Mouse (Mus musculus): Measurements from ENCODE around the gene Pgghg. TPM values are rescaled to one million over a fixed set of nuclear protein-coding genes. Genes with fewer than 3 reads are reported as not detected.

Pgghg gene
- total RNA-seq, 2 experiments from 2014 or later = 4.4 to 6.7 TPM

DNA sequence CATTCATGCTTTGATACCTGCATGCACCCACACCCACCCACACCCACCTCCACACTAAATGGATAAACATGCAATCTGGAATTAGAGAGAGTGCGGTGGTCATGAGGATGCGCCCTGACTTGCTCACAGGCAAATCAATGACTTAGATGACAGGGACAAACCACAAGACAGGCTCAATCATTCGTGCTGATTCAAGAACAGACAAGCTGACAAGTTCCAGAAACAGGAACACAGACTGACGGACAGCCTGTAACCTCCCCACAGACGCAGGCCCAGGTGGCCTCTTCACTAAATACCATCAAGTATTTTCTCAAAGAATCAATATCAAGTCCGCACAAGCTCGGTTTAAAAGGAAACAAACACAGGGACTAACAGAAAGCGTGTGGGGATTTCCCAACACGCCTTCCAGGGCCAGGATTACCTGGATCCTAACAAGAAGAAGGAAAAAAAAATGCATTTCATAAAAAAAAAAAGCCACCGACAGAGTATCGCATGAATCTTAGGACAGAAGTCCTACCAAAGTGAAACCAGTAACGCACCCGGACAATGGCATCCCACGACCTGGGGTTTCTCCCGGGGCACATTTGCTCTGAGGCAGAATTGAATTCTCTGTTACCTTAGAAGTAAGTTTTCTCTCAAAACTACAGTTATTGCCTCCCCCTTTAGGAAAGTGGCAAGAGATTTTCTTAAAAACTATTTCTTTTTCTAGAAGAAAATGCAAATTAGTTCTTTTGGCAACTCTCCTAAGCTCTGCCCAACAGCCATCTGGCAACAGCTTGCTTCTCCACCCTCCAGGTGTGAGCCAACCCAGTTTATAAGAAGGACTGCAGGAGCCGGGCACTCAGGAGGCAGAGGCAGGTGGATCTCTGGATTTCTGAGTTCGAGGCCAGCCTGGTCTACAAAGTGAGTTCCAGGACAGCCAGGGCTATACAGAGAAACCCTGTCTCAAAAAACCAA lies 46.3 kb downstream of the Pgghg start:
- peak; percentile 28 to 47 for DNase-seq (ENCODE audit: low spot score in 2 of 2)

GRCm38 (mm10) chr7:140989022-140989421 lies 47.8 kb downstream of the Pgghg start:
- DNase-seq (ENCODE audit: low spot score in 2 of 2) = peak in 1 of 2 experiments; percentile 9

GRCm38 (mm10) chr7:140990185-140990584 lies 49.0 kb downstream of the Pgghg start:
- DNase-seq (ENCODE audit: low spot score in 2 of 2) = no peak

GRCm38 (mm10) chr7:140990622-140991021 lies 49.4 kb downstream of the Pgghg start:
- no peak for DNase-seq (ENCODE audit: low spot score in 2 of 2)

DNA sequence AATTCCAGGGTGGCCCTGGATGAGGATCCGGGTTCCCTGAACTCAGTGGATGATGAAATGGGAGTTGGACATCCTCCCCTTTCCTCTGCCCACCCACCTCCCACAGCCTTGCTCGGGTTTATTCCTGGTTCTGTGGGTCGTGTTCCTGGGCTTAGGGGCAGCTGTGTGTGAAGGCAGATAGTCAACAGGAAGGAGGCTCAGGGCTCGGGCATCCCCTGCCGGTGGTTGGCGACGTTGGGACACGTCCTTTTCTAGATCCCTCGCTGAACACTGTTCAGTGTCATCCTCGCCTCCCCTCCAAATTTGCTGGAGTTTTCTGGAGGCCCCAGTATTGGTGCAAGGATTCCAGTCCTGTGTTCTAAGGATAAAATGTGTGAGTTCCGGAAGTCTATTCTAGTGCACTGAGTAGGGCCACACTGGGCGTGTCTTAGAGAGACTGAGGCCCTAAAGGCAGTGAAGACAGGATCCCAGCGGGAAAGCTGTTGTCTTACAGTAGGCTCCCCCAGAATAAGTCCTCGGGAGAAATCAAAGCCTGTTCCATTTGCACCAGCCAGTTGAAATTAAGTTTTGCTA lies 50.0 kb downstream of the Pgghg start:
- DNase-seq (ENCODE audit: low spot score in 2 of 2) = no peak

Other genes starting within 250 kb of the Pgghg start
- gene Olfr541, start 244.1 kb upstream of the Pgghg start, total RNA-seq (2021) = not detected
- gene Cyp2e1, start 177.7 kb upstream of the Pgghg start, total RNA-seq (2021) = under 1 TPM in 1 of 2 experiments, not detected in 1; 0.33 TPM
- gene Syce1, start 153.5 kb upstream of the Pgghg start, total RNA-seq (2021) = under 1 TPM in 1 of 2 experiments, not detected in 1; 0.77 TPM
- gene Zfp941, start 119.2 kb upstream of the Pgghg start, total RNA-seq (2021) = 10 to 100 TPM; 23.3 to 29.6 TPM
- gene Urah, start 106.4 kb upstream of the Pgghg start, total RNA-seq (2021) = 1 to 10 TPM; 3.3 to 5.0 TPM
- gene Scgb1c1, start 95.8 kb upstream of the Pgghg start, total RNA-seq (2021) = not detected
- gene Odf3, start 93.6 kb upstream of the Pgghg start, total RNA-seq (2021) = not detected
- gene Gm45785, start 85.1 kb upstream of the Pgghg start, total RNA-seq (2021) = 1 to 10 TPM; 1.2 to 1.7 TPM
- gene Ric8a, start 84.4 kb upstream of the Pgghg start, total RNA-seq (2021) = 10 to 100 TPM; 70.2 to 75.0 TPM
- gene Bet1l, start 83.8 kb upstream of the Pgghg start, total RNA-seq (2021) = 10 to 100 TPM; 23.1 to 24.5 TPM
- 100 to 1,000 TPM; 110 to 114 TPM for gene Psmd13, start 59.4 kb upstream of the Pgghg start, total RNA-seq (2021)
- gene Sirt3, start 59.1 kb upstream of the Pgghg start, total RNA-seq (2021) = 10 to 100 TPM; 78.0 to 80.3 TPM
- 1 to 10 TPM; 1.6 to 1.7 TPM for gene Cox8b, start 40.9 kb upstream of the Pgghg start, total RNA-seq (2021)
- under 1 TPM; 0.47 to 0.51 TPM for gene Nlrp6, start 20.5 kb upstream of the Pgghg start, total RNA-seq (2021)
- gene Ifitm5, start 8.9 kb downstream of the Pgghg start, total RNA-seq (2021) = not detected
- gene Gm45717, start 14.5 kb downstream of the Pgghg start, total RNA-seq (2021) = not detected
- 10 to 100 TPM; 13.3 to 16.1 TPM for gene Ifitm2, start 14.6 kb downstream of the Pgghg start, total RNA-seq (2021)
- gene Ifitm1, start 25.8 kb downstream of the Pgghg start, total RNA-seq (2021) = 1 to 10 TPM; 2.0 to 3.4 TPM
- 10 to 100 TPM; 12.9 to 13.6 TPM for gene Ifitm3, start 69.4 kb downstream of the Pgghg start, total RNA-seq (2021)
- gene Ifitm6, start 76.5 kb downstream of the Pgghg start, total RNA-seq (2021) = under 1 TPM in 1 of 2 experiments, not detected in 1; 0.61 TPM
- not detected for gene Gm17387, start 87.7 kb downstream of the Pgghg start, total RNA-seq (2021)
- gene B4galnt4, start 119.7 kb downstream of the Pgghg start, total RNA-seq (2021) = 10 to 100 TPM; 85.9 to 86.1 TPM
- under 1 TPM; 0.26 to 0.33 TPM for gene Pkp3, start 136.8 kb downstream of the Pgghg start, total RNA-seq (2021)
- 1 to 10 TPM; 2.1 to 2.3 TPM for gene Sigirr, start 159.2 kb downstream of the Pgghg start, total RNA-seq (2021)
- gene Ano9, start 176.4 kb downstream of the Pgghg start, total RNA-seq (2021) = not detected
- 10 to 100 TPM; 43.9 to 51.1 TPM for gene Ptdss2, start 181.0 kb downstream of the Pgghg start, total RNA-seq (2021)
- 10 to 100 TPM; 39.0 to 43.2 TPM for gene Rnh1, start 231.5 kb downstream of the Pgghg start, total RNA-seq (2021)

All from left cerebral cortex, adult 18-20 months (tissue).